Mouse (Mus musculus) testis, postnatal 14 days (tissue): ENCODE results near the gene Slc27a1.
A peak's percentile ranks its signal among the peaks of the same experiment; 100 is the strongest.

ENCODE experiments used
- DNase-seq: peaks from one replicate; pipeline ENCODE4 v3.0.0; 2021; ENCODE audit warnings: low spot score

Gene Slc27a1

DNA sequence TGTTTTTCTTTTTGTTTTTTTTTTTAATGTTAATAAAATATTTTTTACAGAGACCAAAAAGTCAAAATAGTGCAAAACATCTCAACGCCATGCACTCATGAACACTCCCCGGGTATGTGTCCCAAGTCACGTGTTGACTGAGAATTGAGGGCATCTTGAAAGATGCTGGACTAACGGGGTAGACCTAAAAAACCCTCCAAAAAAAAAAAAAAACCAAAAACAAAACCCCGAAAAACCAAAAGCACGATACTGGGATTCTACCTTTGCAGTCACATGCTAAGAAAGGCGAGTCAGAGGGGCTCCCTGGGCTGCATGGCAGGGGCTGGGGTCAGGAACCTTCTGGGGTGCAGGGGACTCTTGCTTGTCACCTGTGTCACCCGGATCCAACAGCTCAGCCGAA, 58.1 kb downstream of the Slc27a1 start:
- DNase-seq, result no peak

GRCm38 (mm10) chr8:71627265-71628099, 58.8 kb downstream of the Slc27a1 start:
- DNase-seq, result no peak

DNA sequence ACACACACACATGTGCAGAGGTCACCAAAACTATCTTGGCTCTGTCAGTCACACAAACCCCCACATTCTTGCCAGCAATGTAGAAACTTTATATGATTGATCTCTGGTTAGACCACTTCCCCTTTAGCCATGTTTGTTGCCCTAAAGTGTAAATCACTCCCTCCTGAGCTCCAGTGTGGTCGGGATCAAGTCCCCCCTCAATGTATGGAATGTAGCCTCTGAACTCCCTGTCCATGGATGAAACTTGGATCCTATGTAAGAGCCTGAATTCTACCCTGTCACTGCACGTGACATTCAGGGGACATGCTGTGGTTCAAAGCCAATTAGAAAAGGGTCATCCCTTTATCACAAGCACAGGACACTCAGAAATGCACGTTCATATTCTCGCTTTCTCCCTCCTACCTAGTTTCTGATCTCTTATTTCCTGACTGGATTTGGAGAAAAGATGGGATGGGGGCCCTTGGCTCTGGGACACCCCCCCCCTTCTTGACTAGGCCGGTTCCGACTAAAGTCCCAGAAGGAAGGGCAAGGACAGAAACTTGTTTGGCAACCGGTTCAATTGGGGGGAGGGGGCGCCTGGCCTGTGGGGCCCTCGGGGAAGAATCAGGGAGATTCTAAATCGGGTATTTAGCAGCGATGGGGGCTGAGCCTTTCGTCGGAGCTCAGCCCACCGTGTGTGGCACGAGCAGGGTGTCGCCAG, 59.9 kb downstream of the Slc27a1 start:
- DNase-seq, result no peak

- DNase-seq, result peak; percentile 92
Measured at GRCm38 (mm10) chr8:71629096-71629697, 60.5 kb downstream of the Slc27a1 start.

DNA sequence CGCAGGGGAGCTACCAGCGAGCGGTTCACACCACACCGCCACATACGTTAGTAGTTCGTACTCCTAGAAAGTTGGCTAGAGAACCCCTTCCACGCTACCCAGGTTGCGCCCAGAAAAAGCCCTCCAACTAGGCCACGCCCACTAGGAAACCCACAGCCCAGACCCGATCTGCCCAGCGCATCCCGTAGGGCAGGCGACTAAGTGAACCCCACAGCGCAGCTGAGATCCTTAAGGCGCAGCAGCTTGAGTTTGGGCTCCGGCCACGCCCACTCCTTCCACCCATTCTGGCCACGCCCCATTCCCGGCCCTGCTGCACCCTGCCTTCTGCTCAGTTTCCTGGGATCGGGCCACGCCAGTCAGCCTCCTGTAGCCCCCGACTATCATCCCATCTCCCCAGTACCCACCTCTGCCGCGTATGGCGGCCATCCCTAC, 61.1 kb downstream of the Slc27a1 start:
- DNase-seq, result peak; percentile 82

GRCm38 (mm10) chr8:71630761-71631160, 62.1 kb downstream of the Slc27a1 start:
- DNase-seq, result no peak

GRCm38 (mm10) chr8:71631897-71632296, 63.2 kb downstream of the Slc27a1 start:
- DNase-seq, result no peak

- DNase-seq, result peak; percentile 55
Measured at GRCm38 (mm10) chr8:71633164-71633563, 64.5 kb downstream of the Slc27a1 start.

GRCm38 (mm10) chr8:71633981-71634667, 65.4 kb downstream of the Slc27a1 start:
- peak; percentile 76 for DNase-seq
